Mouse (Mus musculus) forebrain, embryonic 16.5 days (tissue): Measurements from ENCODE around the gene B3gat3. TPM values are rescaled to one million over a fixed set of nuclear protein-coding genes. Genes with fewer than 3 reads are reported as not detected.

Experiments used
- ATAC-seq: fragments of 200-750 bp; cut with Nextera tagmentation; 2 replicates; pipeline ENCODE4 v1.8.0; 2017; ENCODE audit warnings: mild to moderate bottlenecking, moderate library complexity
- H3K27ac ChIP-seq: fragments of 300-500 bp; sonication (generic); 2 replicates; pipeline ENCODE4 v1.5.1; 2014; ENCODE audit warnings: low read length, control low read depth
- H3K27me3 ChIP-seq: fragments of 300-500 bp; sonication (generic); replicated peaks from 2 replicates; pipeline ENCODE4 v1.6.1; 2014; ENCODE audit warnings: low read length; ENCODE audit not compliant: control insufficient read depth, insufficient read depth
- H3K36me3 ChIP-seq: fragments of 300-500 bp; sonication (generic); 2 replicates; pipeline ENCODE4 v1.6.1; 2014; ENCODE audit not compliant: control insufficient read depth, insufficient read depth
- H3K4me1 ChIP-seq: fragments of 300-500 bp; sonication (generic); replicated peaks from 2 replicates; pipeline ENCODE4 v1.6.1; 2014; ENCODE audit warnings: low read length; ENCODE audit not compliant: control insufficient read depth, insufficient read depth
- H3K4me2 ChIP-seq: fragments of 300-500 bp; sonication (generic); 2 replicates; pipeline ENCODE4 v1.6.1; 2014; ENCODE audit warnings: mild to moderate bottlenecking, low read length, control low read depth
- H3K4me3 ChIP-seq: fragments of 300-500 bp; sonication (generic); replicated peaks from 2 replicates; pipeline ENCODE4 v1.5.1; 2014; ENCODE audit warnings: mild to moderate bottlenecking, low read length, control low read depth
- H3K9ac ChIP-seq: fragments of 300-500 bp; sonication (generic); replicated peaks from 2 replicates; pipeline ENCODE4 v1.6.1; 2014; ENCODE audit warnings: low read depth, low read length, control low read depth
- H3K9me3 ChIP-seq: fragments of 300-500 bp; sonication (generic); 2 replicates; pipeline ENCODE4 v1.6.1; 2016; ENCODE audit warnings: low read length; ENCODE audit not compliant: control insufficient read depth
- WGBS: fragments of 180-500 bp; shearing (Covaris S2); extraction: QIAGEN DNeasy Blood & Tissue Kit; methylation state at CpG from one replicate; pipeline ENCODE4 v1.1.7; 2014; 5-methylcytosine and 5-hydroxymethylcytosine counted together
- polyA plus RNA-seq: library from polyadenylated mRNA; unstranded; fragments of >200 nt; fragmentation: Nextera tagmentation; extraction: Ambion mirVana; gene quantifications from 2 replicates; pipeline ENCODE4 v1.2.1, GENCODE M21; 2015

B3gat3 gene
- polyA plus RNA-seq, 1 experiment from 2014 or later, result 75.9 TPM

- H3K4me3 ChIP-seq, result no peak overlapping the region
- H3K9me3 ChIP-seq, result no peaks in the 10 kb centered on the region
- H3K9ac ChIP-seq, result no peak overlapping the region
- H3K4me2 ChIP-seq, result no peak overlapping the region
- 86% methylated on average over 2 of the region's 2 CpGs for WGBS
- no peak overlapping the region for H3K27ac ChIP-seq
- peaks cover 7% of the 10 kb centered on the region for H3K4me1 ChIP-seq
- peaks cover 2% of the 10 kb centered on the region; the same call in 1 of the 2 replicates for H3K36me3 ChIP-seq
- no peak for ATAC-seq
- H3K27me3 ChIP-seq, result no peaks in the 10 kb centered on the region
These were observed 16.6 kb downstream of the B3gat3 start for GRCm38 (mm10) chr19:8936736-8937135.

GRCm38 (mm10) chr19:8940526-8941133 lies 20.5 kb downstream of the B3gat3 start:
- no peak overlapping the region for H3K4me2 ChIP-seq
- no peak for ATAC-seq
- H3K9ac ChIP-seq, result no peak overlapping the region; the same call in 1 of the 2 replicates
- H3K27ac ChIP-seq, result no peak overlapping the region; the same call in 1 of the 2 replicates
- WGBS, result 81% methylated on average over 15 of the region's 15 CpGs
- H3K27me3 ChIP-seq, result no peaks in the 10 kb centered on the region
- H3K4me3 ChIP-seq, result no peak overlapping the region
- peaks cover 30% of the 10 kb centered on the region for H3K4me1 ChIP-seq
- no peaks in the 10 kb centered on the region for H3K9me3 ChIP-seq
- H3K36me3 ChIP-seq, result peaks cover 2% of the 10 kb centered on the region; the same call in 1 of the 2 replicates

GRCm38 (mm10) chr19:8941136-8941514 lies 21.0 kb downstream of the B3gat3 start:
- Histone ChIP-seq H3K27me3 (no peaks in the 10 kb centered on the region), H3K4me1 (peaks cover 30% of the 10 kb centered on the region), H3K27ac (peak overlapping the region; percentile 96), H3K4me3 (peak overlapping the region; percentile 99), H3K9ac (peak overlapping the region; percentile 99), H3K9me3 (no peaks in the 10 kb centered on the region), H3K4me2 (peak overlapping the region; percentile 80), H3K36me3 (peaks cover 3% of the 10 kb centered on the region; the same call in 1 of the 2 replicates)
- 19% methylated on average over 10 of the region's 10 CpGs for WGBS
- ATAC-seq, result peak; percentile 10; the same call in 1 of the 2 replicates

- under 1% methylated on average over 64 of the region's 64 CpGs for WGBS
- peak within 1 kb of the TSS; percentile 96 for H3K27ac ChIP-seq
- H3K36me3 ChIP-seq, result peaks cover 5% of the 10 kb centered on the region
- H3K4me2 ChIP-seq, result peak within 1 kb of the TSS; percentile 80
- H3K9me3 ChIP-seq, result no peaks in the 10 kb centered on the region
- H3K4me3 ChIP-seq, result peak within 1 kb of the TSS; percentile 99
- H3K4me1 ChIP-seq, result peaks cover 30% of the 10 kb centered on the region
- H3K27me3 ChIP-seq, result no peaks in the 10 kb centered on the region
- H3K9ac ChIP-seq, result peak within 1 kb of the TSS; percentile 99
- ATAC-seq, result peak; percentile 96
These were observed 21.5 kb downstream of the B3gat3 start, which contains the start of gene Mta2 for GRCm38 (mm10) chr19:8941515-8942217. Gene Mta2 (plus strand): TSS chr19:8941875.

- Histone ChIP-seq H3K4me2 (peak overlapping the region; percentile 80), H3K9me3 (no peaks in the 10 kb centered on the region), H3K36me3 (peaks cover 12% of the 10 kb centered on the region), H3K27ac (peak overlapping the region; percentile 96), H3K27me3 (no peaks in the 10 kb centered on the region), H3K4me1 (peaks cover 30% of the 10 kb centered on the region), H3K4me3 (peak overlapping the region; percentile 99), H3K9ac (peak overlapping the region; percentile 99)
- ATAC-seq, result peak; percentile 37
- under 1% methylated on average over 46 of the region's 46 CpGs for WGBS
These were observed 22.2 kb downstream of the B3gat3 start for GRCm38 (mm10) chr19:8942276-8942964.

GRCm38 (mm10) chr19:8943047-8943446 lies 22.9 kb downstream of the B3gat3 start:
- Histone ChIP-seq H3K27ac (no peak overlapping the region), H3K36me3 (peaks cover 18% of the 10 kb centered on the region), H3K4me3 (peak overlapping the region; percentile 99), H3K4me2 (peak overlapping the region; percentile 80), H3K4me1 (peaks cover 30% of the 10 kb centered on the region), H3K9me3 (no peaks in the 10 kb centered on the region), H3K27me3 (no peaks in the 10 kb centered on the region), H3K9ac (peak overlapping the region; percentile 99)
- WGBS, result 66% methylated on average over 2 of the region's 2 CpGs
- ATAC-seq, result no peak

GRCm38 (mm10) chr19:8944062-8944461 lies 23.9 kb downstream of the B3gat3 start:
- Histone ChIP-seq H3K36me3 (peaks cover 27% of the 10 kb centered on the region), H3K4me1 (peaks cover 30% of the 10 kb centered on the region), H3K27me3 (no peaks in the 10 kb centered on the region), H3K4me2 (peak overlapping the region; percentile 80), H3K27ac (no peak overlapping the region), H3K9me3 (no peaks in the 10 kb centered on the region), H3K9ac (0 out of 2 replicates have a peak overlapping the region, but pooled peaks have one; percentile 1), H3K4me3 (no peak overlapping the region)
- ATAC-seq, result no peak
- WGBS, result 49% methylated on average over 5 of the region's 5 CpGs

GRCm38 (mm10) chr19:8944750-8945149 lies 24.6 kb downstream of the B3gat3 start:
- H3K36me3 ChIP-seq, result peaks cover 29% of the 10 kb centered on the region
- no peaks in the 10 kb centered on the region for H3K27me3 ChIP-seq
- peak overlapping the region; percentile 16 for H3K4me2 ChIP-seq
- H3K9me3 ChIP-seq, result no peaks in the 10 kb centered on the region
- H3K4me3 ChIP-seq, result peak overlapping the region; percentile 8
- no peak overlapping the region for H3K27ac ChIP-seq
- H3K4me1 ChIP-seq, result peaks cover 30% of the 10 kb centered on the region
- 0 out of 2 replicates have a peak overlapping the region, but pooled peaks have one; percentile 3 for H3K9ac ChIP-seq
- ATAC-seq, result no peak
- 19% methylated on average over 5 of the region's 5 CpGs for WGBS

- no peaks in the 10 kb centered on the region for H3K27me3 ChIP-seq
- 85% methylated on average over 6 of the region's 6 CpGs for WGBS
- H3K36me3 ChIP-seq, result peaks cover 31% of the 10 kb centered on the region
- peaks cover 30% of the 10 kb centered on the region for H3K4me1 ChIP-seq
- H3K4me2 ChIP-seq, result peak overlapping the region; percentile 16; the same call in 1 of the 2 replicates
- H3K9ac ChIP-seq, result no peak overlapping the region
- no peak overlapping the region; the same call in 1 of the 2 replicates for H3K4me3 ChIP-seq
- no peak for ATAC-seq
- H3K27ac ChIP-seq, result no peak overlapping the region
- no peaks in the 10 kb centered on the region for H3K9me3 ChIP-seq
These were observed 25.1 kb downstream of the B3gat3 start for GRCm38 (mm10) chr19:8945251-8945650.
